Mouse (Mus musculus): ENCODE measurements around the gene Igfbp4. TPM values are rescaled to one million over a fixed set of nuclear protein-coding genes. Genes with fewer than 3 reads are reported as not detected.

Gene Igfbp4
- polyA plus RNA-seq, 1 experiment from 2014 or later = 1,352 TPM

DNA sequence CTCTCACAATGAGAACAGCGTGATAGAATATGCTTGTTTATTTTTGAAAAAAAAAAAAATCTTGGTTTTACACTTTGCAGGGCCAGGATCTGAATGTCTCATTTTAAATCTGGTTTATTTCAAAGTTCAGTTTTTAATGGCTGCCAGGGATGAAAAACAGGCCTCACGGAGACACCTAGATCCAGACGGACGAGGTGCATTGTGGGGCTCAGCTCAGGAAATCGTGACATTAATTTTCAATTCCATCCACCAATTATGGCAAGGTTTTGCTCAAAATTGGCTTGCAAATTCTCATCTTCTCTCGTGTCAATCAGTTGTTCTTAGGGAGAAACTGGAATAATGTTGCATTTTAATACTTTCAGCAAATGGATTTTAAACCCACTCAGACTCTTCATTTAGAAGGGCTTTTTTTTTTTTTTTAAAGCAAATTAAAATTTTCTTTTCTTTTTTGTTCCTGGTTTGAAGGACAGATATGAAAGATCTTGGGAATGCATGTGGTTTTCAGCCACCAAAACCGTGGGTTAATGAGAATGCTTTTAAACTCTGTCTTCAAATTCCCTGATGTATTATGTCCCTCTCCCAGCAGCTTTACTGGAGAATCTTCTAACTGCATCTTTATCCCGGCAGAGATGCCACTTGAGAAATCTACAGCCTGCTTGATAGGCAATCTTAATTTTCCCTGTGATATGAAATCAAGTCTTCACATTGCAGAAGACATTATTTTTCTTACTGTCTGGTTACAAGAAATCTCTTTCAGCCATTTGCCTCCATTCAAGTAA is 56.1 kb downstream of the Igfbp4 start:
- no peaks in the 10 kb centered on the region for H3K36me3 ChIP-seq
- no peaks in the 10 kb centered on the region for H3K27me3 ChIP-seq
- H3K4me1 ChIP-seq = peaks cover 39% of the 10 kb centered on the region
- no peak overlapping the region; the same call in 1 of the 2 replicates for H3K27ac ChIP-seq (replicated peaks)
- WGBS = 42% methylated on average over 8 of the region's 8 CpGs
- no peak overlapping the region for H3K9ac ChIP-seq
- no peak overlapping the region for H3K4me2 ChIP-seq (replicated peaks)
- no peaks in the 10 kb centered on the region for H3K9me3 ChIP-seq (replicated peaks)
- H3K4me3 ChIP-seq (replicated peaks) = no peak overlapping the region
- ATAC-seq (ENCODE audit: insufficient number of reproducible peaks, low FRiP score, low TSS enrichment, low read depth) = no peak

DNA sequence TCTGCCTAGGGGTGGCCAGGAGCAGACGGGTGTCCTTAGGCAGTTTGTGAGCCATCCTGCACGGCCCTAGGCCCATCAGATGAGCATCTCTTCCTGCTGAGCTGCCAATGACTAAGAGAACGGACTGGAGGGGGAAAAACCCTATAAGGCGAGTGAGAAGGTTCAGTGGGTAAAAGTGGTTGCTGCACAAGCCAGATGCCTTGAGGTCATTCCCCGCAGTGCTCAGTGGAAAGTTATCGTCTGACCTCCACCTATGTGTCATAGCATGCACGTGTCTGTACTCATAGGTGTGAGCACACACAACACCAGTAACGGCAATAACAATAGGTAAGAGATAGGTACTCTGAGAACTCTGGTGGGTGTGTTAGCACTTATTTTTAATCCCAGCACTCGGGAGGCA is 57.9 kb downstream of the Igfbp4 start:
- Histone ChIP-seq H3K4me2 (replicated peaks) (no peak overlapping the region), H3K27ac (replicated peaks) (no peak overlapping the region), H3K9me3 (replicated peaks) (no peaks in the 10 kb centered on the region), H3K9ac (no peak overlapping the region), H3K4me3 (replicated peaks) (no peak overlapping the region), H3K36me3 (no peaks in the 10 kb centered on the region), H3K27me3 (no peaks in the 10 kb centered on the region), H3K4me1 (peaks cover 44% of the 10 kb centered on the region)
- no peak for ATAC-seq (ENCODE audit: insufficient number of reproducible peaks, low FRiP score, low TSS enrichment, low read depth)
- 89% methylated on average over 9 of the region's 9 CpGs for WGBS

DNA sequence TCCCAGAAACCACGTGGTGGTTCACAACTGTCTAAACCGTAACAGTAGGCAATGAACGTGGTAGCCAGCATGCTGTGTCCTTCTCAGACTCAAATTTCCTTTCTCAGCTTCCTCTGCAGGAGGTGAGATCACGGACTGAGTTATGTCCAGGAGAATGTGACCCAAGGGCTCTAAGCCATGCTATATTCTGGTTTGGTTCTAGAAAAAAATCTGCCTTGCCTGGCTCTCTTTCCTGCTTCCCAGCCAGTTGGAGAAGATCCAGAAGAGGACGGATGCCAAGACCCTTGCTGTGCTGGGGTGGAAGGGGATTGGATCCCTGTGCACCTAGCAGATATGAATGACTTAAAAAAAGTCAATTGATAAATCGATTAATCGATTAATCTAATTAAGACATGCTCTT is 58.5 kb downstream of the Igfbp4 start:
- no peak for ATAC-seq (ENCODE audit: insufficient number of reproducible peaks, low FRiP score, low TSS enrichment, low read depth)
- Histone ChIP-seq H3K4me2 (replicated peaks) (no peak overlapping the region), H3K27me3 (no peaks in the 10 kb centered on the region), H3K4me3 (replicated peaks) (no peak overlapping the region), H3K36me3 (no peaks in the 10 kb centered on the region), H3K9me3 (replicated peaks) (no peaks in the 10 kb centered on the region), H3K27ac (replicated peaks) (no peak overlapping the region), H3K9ac (no peak overlapping the region), H3K4me1 (peaks cover 44% of the 10 kb centered on the region)
- 77% methylated on average over 7 of the region's 7 CpGs for WGBS

DNA sequence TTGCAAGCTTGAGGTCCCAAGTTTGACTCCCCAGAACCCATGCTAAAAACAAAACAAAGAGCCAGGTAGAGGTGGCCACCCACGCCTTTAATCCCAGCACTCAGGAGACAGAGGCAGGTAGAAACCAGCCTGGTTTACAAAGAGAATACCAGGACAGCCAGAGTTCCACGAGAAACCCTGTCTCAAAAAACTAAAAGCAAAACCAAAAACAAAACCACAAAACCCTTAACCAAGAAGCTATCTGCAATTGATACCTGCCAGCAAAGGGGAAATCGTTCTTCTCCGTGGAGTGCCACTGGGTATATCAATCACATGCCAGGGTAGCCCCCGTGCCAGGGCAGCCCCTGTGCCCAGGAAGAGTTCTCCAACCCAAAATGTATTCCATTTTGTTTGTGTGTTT is 59.2 kb downstream of the Igfbp4 start:
- no peak for ATAC-seq (ENCODE audit: insufficient number of reproducible peaks, low FRiP score, low TSS enrichment, low read depth)
- Histone ChIP-seq H3K9me3 (replicated peaks) (no peaks in the 10 kb centered on the region), H3K27ac (replicated peaks) (no peak overlapping the region), H3K27me3 (no peaks in the 10 kb centered on the region), H3K4me2 (replicated peaks) (no peak overlapping the region), H3K9ac (no peak overlapping the region), H3K4me3 (replicated peaks) (no peak overlapping the region), H3K36me3 (no peaks in the 10 kb centered on the region), H3K4me1 (peaks cover 47% of the 10 kb centered on the region)
- 67% methylated on average over 5 of the region's 5 CpGs for WGBS

DNA sequence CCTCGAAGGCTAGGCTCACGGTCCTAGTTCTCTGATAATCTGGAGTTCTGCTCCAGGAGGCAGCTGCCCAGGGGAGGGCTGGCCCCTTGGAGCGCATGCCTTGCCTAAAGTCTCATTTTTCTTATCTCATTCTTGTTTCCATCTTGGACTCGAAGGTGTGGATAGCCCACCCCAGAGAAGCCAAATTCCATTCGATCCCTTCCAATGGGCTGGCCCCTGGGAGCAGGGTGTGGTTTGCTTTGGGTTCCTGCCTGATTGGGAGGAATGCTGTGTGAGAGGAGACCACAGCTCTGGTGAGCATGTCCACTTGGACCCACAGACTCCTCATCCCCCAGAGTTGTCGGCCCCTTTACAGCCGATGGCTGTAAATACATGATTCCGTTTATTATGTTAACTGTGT is 60.6 kb downstream of the Igfbp4 start:
- H3K27ac ChIP-seq (replicated peaks) = no peak overlapping the region
- no peaks in the 10 kb centered on the region for H3K9me3 ChIP-seq (replicated peaks)
- H3K9ac ChIP-seq = no peak overlapping the region
- H3K36me3 ChIP-seq = no peaks in the 10 kb centered on the region
- ATAC-seq (ENCODE audit: insufficient number of reproducible peaks, low FRiP score, low TSS enrichment, low read depth) = no peak
- H3K4me2 ChIP-seq (replicated peaks) = no peak overlapping the region
- H3K4me3 ChIP-seq (replicated peaks) = no peak overlapping the region
- H3K27me3 ChIP-seq = no peaks in the 10 kb centered on the region
- peaks cover 54% of the 10 kb centered on the region for H3K4me1 ChIP-seq
- WGBS = 78% methylated on average over 8 of the region's 8 CpGs

DNA sequence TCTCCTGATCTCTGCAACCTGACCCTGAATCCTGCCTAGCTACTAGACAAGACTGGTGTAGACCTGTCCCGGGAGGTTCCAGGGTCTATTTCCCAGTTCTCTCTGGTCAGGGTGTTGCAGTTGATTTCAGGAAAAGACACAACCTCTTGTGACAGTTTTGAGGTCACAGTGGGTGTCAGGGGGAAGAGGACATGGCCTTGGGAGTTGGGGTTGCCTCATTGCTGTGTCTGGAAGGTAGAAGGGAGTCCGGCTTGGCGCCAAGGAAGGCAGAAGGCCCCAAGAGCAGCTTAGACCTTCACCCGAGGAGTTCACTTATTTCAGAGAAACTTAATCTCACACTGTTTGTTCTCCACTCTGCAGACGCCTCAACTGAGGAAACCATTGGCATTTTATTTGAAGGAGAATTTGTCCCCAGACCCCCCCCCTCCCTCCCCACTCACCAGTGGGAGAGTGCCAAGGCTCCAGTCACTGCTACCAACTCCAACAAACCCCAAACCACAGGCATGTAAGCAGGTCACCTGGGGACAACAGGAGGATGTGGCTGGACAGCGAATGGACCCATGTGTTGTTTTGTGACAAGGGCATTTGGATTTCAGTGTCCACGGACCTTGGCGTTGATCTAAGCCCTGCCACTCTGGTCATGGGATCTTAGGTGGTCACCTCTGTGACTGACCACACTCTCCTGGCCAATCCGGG is 61.7 kb downstream of the Igfbp4 start:
- 80% methylated on average over 9 of the region's 9 CpGs for WGBS
- Histone ChIP-seq H3K36me3 (no peaks in the 10 kb centered on the region), H3K4me2 (replicated peaks) (no peak overlapping the region)

More for the DNA sequence above, 61.7 kb downstream of the Igfbp4 start:
- no peaks in the 10 kb centered on the region for H3K9me3 ChIP-seq (replicated peaks)
- no peaks in the 10 kb centered on the region for H3K27me3 ChIP-seq
- peaks cover 60% of the 10 kb centered on the region for H3K4me1 ChIP-seq
- H3K9ac ChIP-seq = no peak overlapping the region
- H3K27ac ChIP-seq (replicated peaks) = 0 out of 2 replicates have a peak overlapping the region, but pooled peaks have one; percentile 11
- ATAC-seq (ENCODE audit: insufficient number of reproducible peaks, low FRiP score, low TSS enrichment, low read depth) = no peak
- no peak overlapping the region for H3K4me3 ChIP-seq (replicated peaks)

Other genes with a start within 250 kb of the Igfbp4 start
- 28.7 and 30.4 TPM in 2 replicates for gene Msl1, start 245.7 kb upstream of the Igfbp4 start, polyA plus RNA-seq (2015; fragmentation: Nextera tagmentation; extraction: Ambion mirVana)
- 37.0 and 42.2 TPM in 2 replicates for gene Casc3, start 236.3 kb upstream of the Igfbp4 start, polyA plus RNA-seq (2015; fragmentation: Nextera tagmentation; extraction: Ambion mirVana)
- 13.0 and 13.9 TPM in 2 replicates for gene Rapgefl1, start 204.5 kb upstream of the Igfbp4 start, polyA plus RNA-seq (2015; fragmentation: Nextera tagmentation; extraction: Ambion mirVana)
- gene Wipf2, start 177.6 kb upstream of the Igfbp4 start, polyA plus RNA-seq (2015; fragmentation: Nextera tagmentation; extraction: Ambion mirVana) = 4.8 and 5.3 TPM in 2 replicates
- 22.6 and 22.7 TPM in 2 replicates for gene Cdc6, start 133.4 kb upstream of the Igfbp4 start, polyA plus RNA-seq (2015; fragmentation: Nextera tagmentation; extraction: Ambion mirVana)
- gene Rara, start 113.4 kb upstream of the Igfbp4 start, polyA plus RNA-seq (2015; fragmentation: Nextera tagmentation; extraction: Ambion mirVana) = 50.0 and 53.5 TPM in 2 replicates
- gene Gjd3, start 58.2 kb upstream of the Igfbp4 start, polyA plus RNA-seq (2015; fragmentation: Nextera tagmentation; extraction: Ambion mirVana) = 0.96 and 1.1 TPM in 2 replicates
- 162 and 168 TPM in 2 replicates for gene Top2a, start 17.1 kb upstream of the Igfbp4 start, polyA plus RNA-seq (2015; fragmentation: Nextera tagmentation; extraction: Ambion mirVana)
- 2.7 and 2.8 TPM in 2 replicates for gene Tns4, start 48.1 kb downstream of the Igfbp4 start, polyA plus RNA-seq (2015; fragmentation: Nextera tagmentation; extraction: Ambion mirVana)
- 0.57 and 0.59 TPM in 2 replicates for gene Ccr7, start 113.8 kb downstream of the Igfbp4 start, polyA plus RNA-seq (2015; fragmentation: Nextera tagmentation; extraction: Ambion mirVana)
- 228 and 240 TPM in 2 replicates for gene Smarce1, start 189.8 kb downstream of the Igfbp4 start, polyA plus RNA-seq (2015; fragmentation: Nextera tagmentation; extraction: Ambion mirVana)
- 0.71 and 0.79 TPM in 2 replicates for gene Krt222, start 202.8 kb downstream of the Igfbp4 start, polyA plus RNA-seq (2015; fragmentation: Nextera tagmentation; extraction: Ambion mirVana)
- 2.9 and 4.7 TPM in 2 replicates for gene Krt24, start 244.0 kb downstream of the Igfbp4 start, polyA plus RNA-seq (2015; fragmentation: Nextera tagmentation; extraction: Ambion mirVana)

Measured in embryonic facial prominence, embryonic 15.5 days (tissue).